Mouse (Mus musculus) embryonic facial prominence, embryonic 13.5 days (tissue): ENCODE measurements around the gene Adamts16. TPM values are rescaled to one million over a fixed set of nuclear protein-coding genes. Genes with fewer than 3 reads are reported as not detected.

ENCODE experiments used
- ATAC-seq: fragments of 200-750 bp; cut with Nextera tagmentation; 2 replicates; pipeline ENCODE4 v1.8.0; 2017; ENCODE audit warnings: low read depth; ENCODE audit not compliant: insufficient number of reproducible peaks, insufficient read depth, low FRiP score, low TSS enrichment
- H3K27ac ChIP-seq: fragments of 300-500 bp; sonication (generic); 2 replicates; pipeline ENCODE4 v1.5.1; 2015; ENCODE audit warnings: moderate library complexity, mild to moderate bottlenecking, inconsistent platforms
- H3K27me3 ChIP-seq: fragments of 300-500 bp; sonication (generic); 2 replicates; pipeline ENCODE4 v1.6.1; 2015; ENCODE audit warnings: mild to moderate bottlenecking, inconsistent platforms
- H3K36me3 ChIP-seq: fragments of 300-500 bp; sonication (generic); 2 replicates; pipeline ENCODE4 v1.6.1; 2015; ENCODE audit warnings: mild to moderate bottlenecking, inconsistent platforms
- H3K4me1 ChIP-seq: fragments of 300-500 bp; sonication (generic); 2 replicates; pipeline ENCODE4 v1.6.1; 2015; ENCODE audit warnings: inconsistent platforms
- H3K4me2 ChIP-seq: fragments of 300-500 bp; sonication (generic); 2 replicates; pipeline ENCODE4 v1.6.1; 2015; ENCODE audit warnings: moderate library complexity, mild to moderate bottlenecking, inconsistent platforms
- H3K4me3 ChIP-seq: fragments of 300-500 bp; sonication (generic); 2 replicates; pipeline ENCODE4 v1.5.1; 2015; ENCODE audit warnings: mild to moderate bottlenecking, inconsistent platforms
- H3K9ac ChIP-seq: fragments of 300-500 bp; sonication (generic); 2 replicates; pipeline ENCODE4 v1.6.1; 2015; ENCODE audit warnings: mild to moderate bottlenecking, inconsistent platforms
- H3K9me3 ChIP-seq: fragments of 300-500 bp; sonication (generic); 2 replicates; pipeline ENCODE4 v1.6.1; 2016; ENCODE audit warnings: inconsistent platforms
- WGBS: fragments of 180-500 bp; shearing (Covaris S2); methylation state at CpG from one replicate; pipeline ENCODE4 v1.1.7; 2015; ENCODE audit warnings: mixed read lengths; 5-methylcytosine and 5-hydroxymethylcytosine counted together
- polyA plus RNA-seq: library from polyadenylated mRNA; unstranded; fragments of >200 nt; fragmentation: Nextera tagmentation; extraction: Ambion mirVana; gene quantifications from 2 replicates; pipeline ENCODE4 v1.2.1, GENCODE M21; 2015

The Adamts16 gene
- polyA plus RNA-seq, 1 experiment from 2014 or later, result 0.55 TPM

- Histone ChIP-seq H3K4me3 (no peak overlapping the region), H3K9ac (no peak overlapping the region), H3K36me3 (no peaks in the 10 kb centered on the region), H3K27ac (no peak overlapping the region), H3K9me3 (no peaks in the 10 kb centered on the region), H3K4me2 (no peak overlapping the region), H3K27me3 (peaks cover 4% of the 10 kb centered on the region; the same call in 1 of the 2 replicates), H3K4me1 (no peaks in the 10 kb centered on the region; the same call in 1 of the 2 replicates)
- no peak for ATAC-seq
- over 99% methylated on average over 9 of the region's 9 CpGs for WGBS
These were observed 81.4 kb downstream of the Adamts16 start for GRCm38 (mm10) chr13:70760186-70760585.

- H3K36me3 ChIP-seq, result no peaks in the 10 kb centered on the region
- ATAC-seq, result peak; percentile 82; the same call in 1 of the 2 replicates
- H3K4me3 ChIP-seq, result no peak overlapping the region
- peaks cover 56% of the 10 kb centered on the region for H3K27me3 ChIP-seq
- H3K27ac ChIP-seq, result peak overlapping the region; percentile 36; the same call in 1 of the 2 replicates
- peak overlapping the region; percentile 46 for H3K4me2 ChIP-seq
- 12% methylated on average over 14 of the region's 14 CpGs for WGBS
- H3K9me3 ChIP-seq, result no peaks in the 10 kb centered on the region
- peaks cover 36% of the 10 kb centered on the region for H3K4me1 ChIP-seq
- H3K9ac ChIP-seq, result no peak overlapping the region
These were observed 95.2 kb downstream of the Adamts16 start for GRCm38 (mm10) chr13:70746294-70747008.

GRCm38 (mm10) chr13:70744416-70745038, 97.1 kb downstream of the Adamts16 start:
- Histone ChIP-seq H3K27me3 (peaks cover 62% of the 10 kb centered on the region), H3K4me3 (no peak overlapping the region), H3K9ac (no peak overlapping the region), H3K4me1 (peaks cover 41% of the 10 kb centered on the region), H3K9me3 (no peaks in the 10 kb centered on the region), H3K27ac (peak overlapping the region; percentile 22; the same call in 1 of the 2 replicates), H3K4me2 (no peak overlapping the region), H3K36me3 (no peaks in the 10 kb centered on the region)
- ATAC-seq, result no peak
- 22% methylated on average over 5 of the region's 5 CpGs for WGBS

GRCm38 (mm10) chr13:70742693-70743092, 98.9 kb downstream of the Adamts16 start:
- H3K4me3 ChIP-seq, result no peak overlapping the region
- no peaks in the 10 kb centered on the region for H3K9me3 ChIP-seq
- H3K27ac ChIP-seq, result no peak overlapping the region
- peaks cover 41% of the 10 kb centered on the region for H3K4me1 ChIP-seq
- H3K27me3 ChIP-seq, result peaks cover 53% of the 10 kb centered on the region
- WGBS, result 80% methylated on average over 4 of the region's 4 CpGs
- no peaks in the 10 kb centered on the region for H3K36me3 ChIP-seq
- no peak overlapping the region for H3K4me2 ChIP-seq
- ATAC-seq, result no peak
- no peak overlapping the region for H3K9ac ChIP-seq

- no peak overlapping the region for H3K4me2 ChIP-seq
These were observed 101.0 kb downstream of the Adamts16 start for GRCm38 (mm10) chr13:70740281-70741240.

GRCm38 (mm10) chr13:70738781-70739180, 102.8 kb downstream of the Adamts16 start:
- Histone ChIP-seq H3K27me3 (peaks cover 41% of the 10 kb centered on the region), H3K4me1 (peaks cover 23% of the 10 kb centered on the region), H3K4me2 (no peak overlapping the region), H3K9me3 (no peaks in the 10 kb centered on the region), H3K27ac (no peak overlapping the region), H3K4me3 (no peak overlapping the region), H3K9ac (no peak overlapping the region), H3K36me3 (no peaks in the 10 kb centered on the region)
- no peak for ATAC-seq
- 94% methylated on average over 9 of the region's 9 CpGs for WGBS

More at GRCm38 (mm10) chr13:70740281-70741240, 101.0 kb downstream of the Adamts16 start:
- Histone ChIP-seq H3K9me3 (no peaks in the 10 kb centered on the region), H3K27me3 (peaks cover 47% of the 10 kb centered on the region), H3K9ac (no peak overlapping the region), H3K27ac (no peak overlapping the region), H3K4me1 (peaks cover 33% of the 10 kb centered on the region), H3K4me3 (no peak overlapping the region), H3K36me3 (no peaks in the 10 kb centered on the region)
- no peak for ATAC-seq
- 61% methylated on average over 17 of the region's 17 CpGs for WGBS

GRCm38 (mm10) chr13:70736409-70736808, 105.2 kb downstream of the Adamts16 start:
- 70% methylated on average over 4 of the region's 4 CpGs for WGBS
- H3K4me2 ChIP-seq, result no peak overlapping the region
- no peak for ATAC-seq
- no peaks in the 10 kb centered on the region for H3K9me3 ChIP-seq
- H3K27ac ChIP-seq, result no peak overlapping the region
- peaks cover 18% of the 10 kb centered on the region for H3K27me3 ChIP-seq
- peaks cover 26% of the 10 kb centered on the region for H3K4me1 ChIP-seq
- H3K36me3 ChIP-seq, result no peaks in the 10 kb centered on the region
- H3K4me3 ChIP-seq, result no peak overlapping the region
- H3K9ac ChIP-seq, result no peak overlapping the region

- no peaks in the 10 kb centered on the region for H3K36me3 ChIP-seq
- no peak overlapping the region for H3K9ac ChIP-seq
- 0 out of 2 replicates have a peak, but pooled peaks cover 6% of the 10 kb centered on the region for H3K27me3 ChIP-seq
- H3K27ac ChIP-seq, result no peak overlapping the region
- no peak overlapping the region for H3K4me2 ChIP-seq
- WGBS, result 76% methylated on average over 5 of the region's 5 CpGs
- no peak for ATAC-seq
- H3K9me3 ChIP-seq, result no peaks in the 10 kb centered on the region
- H3K4me1 ChIP-seq, result peaks cover 27% of the 10 kb centered on the region
- no peak overlapping the region for H3K4me3 ChIP-seq
These were observed 107.0 kb downstream of the Adamts16 start for GRCm38 (mm10) chr13:70734640-70735039.

GRCm38 (mm10) chr13:70733911-70734310, 107.7 kb downstream of the Adamts16 start:
- Histone ChIP-seq H3K4me3 (no peak overlapping the region), H3K27me3 (0 out of 2 replicates have a peak, but pooled peaks cover 6% of the 10 kb centered on the region), H3K9me3 (no peaks in the 10 kb centered on the region), H3K4me2 (no peak overlapping the region), H3K9ac (no peak overlapping the region), H3K27ac (no peak overlapping the region), H3K4me1 (peaks cover 27% of the 10 kb centered on the region), H3K36me3 (no peaks in the 10 kb centered on the region)
- 91% methylated on average over 1 of the region's 1 CpGs for WGBS
- no peak for ATAC-seq

GRCm38 (mm10) chr13:70733206-70733605, 108.4 kb downstream of the Adamts16 start:
- no peak overlapping the region for H3K27ac ChIP-seq
- H3K4me1 ChIP-seq, result peaks cover 27% of the 10 kb centered on the region
- no peak overlapping the region for H3K4me2 ChIP-seq
- no peaks in the 10 kb centered on the region for H3K36me3 ChIP-seq
- no peaks in the 10 kb centered on the region for H3K9me3 ChIP-seq
- H3K4me3 ChIP-seq, result no peak overlapping the region
- 48% methylated on average over 2 of the region's 2 CpGs for WGBS
- no peak for ATAC-seq
- H3K9ac ChIP-seq, result no peak overlapping the region
- H3K27me3 ChIP-seq, result 0 out of 2 replicates have a peak, but pooled peaks cover under 1% of the 10 kb centered on the region

GRCm38 (mm10) chr13:70732781-70733180, 108.8 kb downstream of the Adamts16 start:
- no peaks in the 10 kb centered on the region for H3K27me3 ChIP-seq
- no peaks in the 10 kb centered on the region for H3K36me3 ChIP-seq
- no peak overlapping the region for H3K4me2 ChIP-seq
- peaks cover 27% of the 10 kb centered on the region for H3K4me1 ChIP-seq
- no peak overlapping the region for H3K27ac ChIP-seq
- H3K4me3 ChIP-seq, result no peak overlapping the region
- no peaks in the 10 kb centered on the region for H3K9me3 ChIP-seq
- no peak for ATAC-seq
- 66% methylated on average over 5 of the region's 5 CpGs for WGBS
- H3K9ac ChIP-seq, result no peak overlapping the region
